Mouse (Mus musculus) thymus, adult 2 months (tissue): ENCODE results near the gene Slc30a3. TPM values are rescaled to one million over a fixed set of nuclear protein-coding genes. Genes with fewer than 3 reads are reported as not detected.

Experiments
- DNase-seq: peaks from one replicate; pipeline ENCODE4 v3.0.0; 2021
- H3K27ac ChIP-seq: fragments of 200-500 bp; 2 replicates; pipeline ENCODE4 v1.5.1; 2012; ENCODE audit warnings: low read length, control low read depth; ENCODE audit not compliant: control insufficient read depth, insufficient read depth
- H3K27me3 ChIP-seq: fragments of 200-500 bp; 2 replicates; pipeline ENCODE4 v1.6.1; 2012; ENCODE audit warnings: mild to moderate bottlenecking, low read length, moderate library complexity, mixed read lengths; ENCODE audit not compliant: control insufficient read depth, insufficient read depth
- H3K36me3 ChIP-seq: fragments of 200-500 bp; 2 replicates; pipeline ENCODE4 v1.6.1; 2012; ENCODE audit warnings: mild to moderate bottlenecking, low read length, moderate library complexity; ENCODE audit not compliant: control insufficient read depth, insufficient read depth
- H3K4me1 ChIP-seq: fragments of 200-500 bp; replicated peaks from 2 replicates; pipeline ENCODE4 v1.6.1; 2012; ENCODE audit warnings: low read length; ENCODE audit not compliant: control insufficient read depth, insufficient read depth
- H3K4me3 ChIP-seq: fragments of 200-500 bp; 2 replicates; pipeline ENCODE4 v1.5.1; 2012; ENCODE audit warnings: mild to moderate bottlenecking, low read length, control low read depth, moderate library complexity; ENCODE audit not compliant: control insufficient read depth, insufficient read depth
- CTCF ChIP-seq: fragments of 200-500 bp; IDR thresholded peaks from 2 replicates; pipeline ENCODE4 v1.5.1; 2012; ENCODE audit warnings: mild to moderate bottlenecking, control low read depth, low read length, moderate library complexity, borderline replicate concordance; ENCODE audit not compliant: control insufficient read depth, poor library complexity, insufficient read depth; ENCODE audit errors: extremely low read depth
- POLR2A ChIP-seq: fragments of 200-500 bp; IDR thresholded peaks from 2 replicates; pipeline ENCODE4 v1.6.1; 2012; ENCODE audit warnings: mild to moderate bottlenecking, low read length, control low read depth, moderate library complexity; ENCODE audit not compliant: control insufficient read depth, poor library complexity, insufficient read depth; ENCODE audit errors: extremely low read depth
- WGBS: fragments of 180-500 bp; shearing (Covaris S2); methylation state at CpG from one replicate; pipeline ENCODE4 v1.1.7; 2018; 5-methylcytosine and 5-hydroxymethylcytosine counted together
- polyA plus RNA-seq: library from polyadenylated mRNA; depleted of rRNA; stranded (reverse); fragments of >200 nt; gene quantifications from 2 replicates; pipeline ENCODE4 v1.2.3, GENCODE M21; 2012; rRNA removed

Slc30a3 gene
- 0.48 and 0.77 TPM in 2 replicates for polyA plus RNA-seq

DNA sequence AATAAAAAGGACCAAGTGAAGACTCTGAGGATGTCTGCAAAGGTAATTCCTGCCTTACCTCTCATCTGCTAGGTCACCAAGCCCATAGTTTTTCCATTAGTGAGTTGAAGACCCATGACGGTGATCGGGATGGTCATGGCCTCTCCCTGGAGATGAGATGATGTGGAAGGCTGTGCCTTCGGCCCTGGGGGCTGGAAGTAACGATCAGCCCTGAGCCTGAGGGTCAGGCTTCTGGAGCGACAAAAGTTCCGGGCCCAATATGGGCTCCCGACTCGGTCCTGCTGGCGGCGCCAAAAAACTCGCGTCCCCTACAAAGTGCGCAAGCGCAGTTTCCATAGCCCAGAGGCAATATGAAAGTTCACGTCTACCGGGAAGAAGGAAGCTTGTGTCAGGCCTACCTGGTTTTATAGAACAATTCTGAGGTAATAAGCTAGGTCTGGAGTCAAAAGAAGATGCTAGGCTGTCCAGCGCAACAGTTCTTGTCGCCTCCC, at the start of gene Slc30a3:
Slc30a3 (minus strand) TSS at position 238 of the 491 bp plus-strand sequence.
- H3K4me3 ChIP-seq, result no peak within 1 kb of the TSS
- WGBS, result 93% methylated on average over 18 of the region's 18 CpGs
- no peak for DNase-seq
- no peaks in the 10 kb centered on the region; the same call in 1 of the 2 replicates for H3K27me3 ChIP-seq
- TF ChIP-seq CTCF, result no peak
- TF ChIP-seq POLR2A, result no peak
- no peaks in the 10 kb centered on the region for H3K4me1 ChIP-seq
- H3K27ac ChIP-seq, result no peak within 1 kb of the TSS
- no peaks in the 10 kb centered on the region for H3K36me3 ChIP-seq

DNA sequence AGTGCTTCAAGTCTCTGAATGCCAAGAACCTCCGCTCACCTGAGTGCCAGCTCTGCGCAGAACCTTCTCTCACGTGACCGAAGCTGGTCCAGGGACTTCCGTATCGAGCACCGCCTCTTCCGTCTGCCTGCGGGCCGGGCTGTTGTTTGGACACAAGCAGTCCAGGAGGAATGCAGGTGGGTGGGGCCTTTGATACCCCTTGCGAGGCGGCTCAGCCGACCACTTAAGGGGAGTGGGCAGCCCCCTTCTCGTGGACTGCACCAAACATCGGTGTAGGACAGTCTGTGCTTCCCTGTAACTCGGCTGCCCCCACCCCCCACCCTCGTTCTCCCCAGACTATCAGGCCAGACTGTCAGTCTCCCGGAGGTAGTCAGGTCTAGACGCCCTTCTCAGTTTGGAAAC, 46.1 kb upstream of the Slc30a3 start, which contains the start of gene Mpv17:
Mpv17 (minus strand) TSS at position 100 of the 402 bp plus-strand sequence.
- Histone ChIP-seq H3K36me3 (peaks cover 24% of the 10 kb centered on the region), H3K4me1 (peaks cover 8% of the 10 kb centered on the region), H3K4me3 (peak within 1 kb of the TSS; percentile 91), H3K27me3 (no peaks in the 10 kb centered on the region), H3K27ac (0 out of 2 replicates have a peak within 1 kb of the TSS, but pooled peaks have one; percentile 16)
- under 1% methylated on average over 19 of the region's 19 CpGs for WGBS
- DNase-seq, result peak; percentile 71
- TF ChIP-seq CTCF, result no peak
- TF ChIP-seq POLR2A, result peak; percentile 58

DNA sequence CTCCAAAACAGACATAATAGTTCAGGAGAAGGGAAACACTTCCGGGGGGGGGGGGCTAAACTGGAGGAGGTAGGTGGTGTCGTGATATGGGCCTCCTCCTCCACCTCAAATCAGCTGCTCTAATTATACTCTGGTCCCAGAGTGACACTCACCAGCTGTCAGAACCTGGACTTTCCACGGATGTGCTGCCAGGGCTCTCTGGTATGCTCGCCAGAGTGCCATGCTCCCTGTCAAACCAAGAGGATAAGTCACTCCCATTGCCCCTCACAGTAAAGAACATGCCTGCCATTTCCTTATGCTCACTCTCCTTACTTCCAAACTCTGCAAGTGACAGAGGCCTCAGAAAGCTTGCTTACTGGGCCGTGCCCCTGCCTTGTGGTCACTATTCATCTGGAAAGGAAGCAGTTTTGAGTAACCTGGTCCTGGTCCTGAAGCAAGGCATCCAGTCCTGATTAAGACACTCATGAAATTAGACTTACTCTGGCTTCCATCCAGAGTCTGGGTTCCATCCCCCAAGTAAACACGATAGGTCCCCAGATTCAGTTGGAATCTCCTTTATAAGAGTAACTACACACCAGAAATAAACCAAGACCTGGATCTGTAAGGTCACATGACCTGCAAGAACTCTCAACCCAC, 45.6 kb upstream of the Slc30a3 start:
- TF ChIP-seq POLR2A, result no peak
- no peak for TF ChIP-seq CTCF
- 43% methylated on average over 6 of the region's 6 CpGs for WGBS
- Histone ChIP-seq H3K4me1 (peaks cover 8% of the 10 kb centered on the region), H3K27me3 (no peaks in the 10 kb centered on the region), H3K36me3 (peaks cover 19% of the 10 kb centered on the region), H3K4me3 (peak overlapping the region; percentile 91), H3K27ac (no peak overlapping the region)
- peak; percentile 11 for DNase-seq

DNA sequence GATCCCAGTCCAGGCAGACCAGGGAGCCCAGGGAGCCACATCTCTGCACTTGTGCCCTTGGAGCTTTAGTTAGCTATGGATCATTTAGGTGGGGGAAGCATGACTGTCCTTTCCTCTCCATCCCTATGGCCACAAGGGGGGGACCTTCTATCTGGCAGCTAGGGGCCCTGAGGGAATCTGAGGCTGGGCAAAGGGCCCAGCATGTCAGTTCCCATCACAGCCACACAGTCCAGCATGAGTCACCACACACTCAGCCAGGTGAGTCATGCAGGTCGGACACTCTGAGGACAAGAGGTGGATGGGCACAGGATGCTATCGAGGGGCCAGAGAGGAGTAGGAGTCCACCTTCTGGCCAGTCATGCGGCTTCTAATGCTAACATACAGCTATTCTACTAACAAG, 43.7 kb upstream of the Slc30a3 start:
- Histone ChIP-seq H3K27me3 (no peaks in the 10 kb centered on the region), H3K4me1 (peaks cover 8% of the 10 kb centered on the region), H3K36me3 (peaks cover under 1% of the 10 kb centered on the region; the same call in 1 of the 2 replicates), H3K27ac (no peak overlapping the region), H3K4me3 (no peak overlapping the region)
- no peak for DNase-seq
- TF ChIP-seq CTCF (no peak), POLR2A (no peak)
- WGBS, result 94% methylated on average over 3 of the region's 3 CpGs

DNA sequence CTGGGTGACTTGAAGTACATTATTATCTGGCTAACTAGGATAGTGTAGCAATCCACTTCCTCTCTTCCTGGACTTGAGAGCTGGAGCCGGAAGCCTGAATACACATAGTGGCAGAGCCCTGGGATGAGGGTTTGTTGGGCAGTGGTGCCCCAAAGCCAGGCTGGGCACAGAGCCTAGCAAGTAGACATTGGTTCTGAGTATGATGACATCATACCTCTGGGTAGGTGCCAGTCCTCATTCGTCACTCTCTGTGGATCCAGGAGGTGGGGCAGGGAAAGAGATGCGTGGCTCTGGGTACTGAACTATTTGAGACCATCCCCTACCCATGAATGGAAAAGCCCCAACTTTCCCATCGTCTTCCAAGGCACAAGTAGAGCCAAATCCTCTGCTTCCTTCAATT, 41.7 kb upstream of the Slc30a3 start:
- WGBS, result 98% methylated on average over 4 of the region's 4 CpGs
- no peaks in the 10 kb centered on the region for H3K36me3 ChIP-seq
- DNase-seq, result no peak

GRCm38 (mm10) chr5:31138968-31139425, 31.0 kb upstream of the Slc30a3 start:
- no peak for DNase-seq
- no peak for TF ChIP-seq CTCF
- no peak for TF ChIP-seq POLR2A
- Histone ChIP-seq H3K4me3 (no peak overlapping the region), H3K36me3 (no peaks in the 10 kb centered on the region), H3K27ac (no peak overlapping the region), H3K4me1 (no peaks in the 10 kb centered on the region), H3K27me3 (peaks cover 27% of the 10 kb centered on the region)
- 19% methylated on average over 9 of the region's 9 CpGs for WGBS

More for the DNA sequence above, 41.7 kb upstream of the Slc30a3 start:
- TF ChIP-seq POLR2A (no peak), CTCF (no peak)
- H3K27ac ChIP-seq, result no peak overlapping the region
- no peak overlapping the region for H3K4me3 ChIP-seq
- no peaks in the 10 kb centered on the region for H3K27me3 ChIP-seq
- H3K4me1 ChIP-seq, result peaks cover 8% of the 10 kb centered on the region
